Mouse (Mus musculus): ENCODE measurements at regions not wholly inside any gene's neighbourhood (a gene's known extent, or its start where the extent isn't known, plus 50 kb on each side); places are given as distances from the start of the nearest gene placed in this dataset.
A peak's percentile ranks its signal among the peaks of the same experiment; 100 is the strongest.

- no peak for DNase-seq
These were observed 468.7 kb upstream of the Vstm2b start for GRCm38 (mm10) chr7:40429416-40429815.

- no peak for DNase-seq
These were observed 464.2 kb upstream of the Vstm2b start for GRCm38 (mm10) chr7:40433906-40434305.

- no peak for DNase-seq
These were observed 457.0 kb upstream of the Vstm2b start for GRCm38 (mm10) chr7:40441128-40441527.

GRCm38 (mm10) chr7:40441786-40442185 lies 456.3 kb upstream of the Vstm2b start:
- no peak for DNase-seq

GRCm38 (mm10) chr7:40466382-40466781 lies 431.7 kb upstream of the Vstm2b start:
- DNase-seq = no peak

- DNase-seq = no peak
These were observed 410.9 kb upstream of the Vstm2b start for GRCm38 (mm10) chr7:40487256-40487655.

- no peak for DNase-seq
These were observed 375.3 kb upstream of the Vstm2b start for GRCm38 (mm10) chr7:40522703-40523267.

- peak; percentile 3 for DNase-seq
These were observed 361.5 kb upstream of the Vstm2b start for GRCm38 (mm10) chr7:40536601-40537000.

- DNase-seq = no peak
These were observed 360.5 kb upstream of the Vstm2b start for GRCm38 (mm10) chr7:40537621-40538020.

- DNase-seq = no peak
These were observed 358.3 kb upstream of the Vstm2b start for GRCm38 (mm10) chr7:40539789-40540188.

- DNase-seq = no peak
These were observed 356.8 kb upstream of the Vstm2b start for GRCm38 (mm10) chr7:40541283-40541682.

- no peak for DNase-seq
These were observed 334.5 kb upstream of the Vstm2b start for GRCm38 (mm10) chr7:40563447-40564118.

- no peak for DNase-seq
These were observed 322.2 kb upstream of the Vstm2b start for GRCm38 (mm10) chr7:40575971-40576370.

GRCm38 (mm10) chr7:40577365-40577764 lies 320.8 kb upstream of the Vstm2b start:
- no peak for DNase-seq

- no peak for DNase-seq
These were observed 277.4 kb upstream of the Vstm2b start for GRCm38 (mm10) chr7:40620761-40621160.

- DNase-seq = peak; percentile 3
These were observed 275.3 kb upstream of the Vstm2b start for GRCm38 (mm10) chr7:40622811-40623210.

GRCm38 (mm10) chr7:40623286-40623685 lies 274.8 kb upstream of the Vstm2b start:
- DNase-seq = no peak

GRCm38 (mm10) chr7:40636369-40636768 lies 261.8 kb upstream of the Vstm2b start:
- DNase-seq = no peak

- DNase-seq = no peak
These were observed 243.1 kb upstream of the Vstm2b start for GRCm38 (mm10) chr7:40654982-40655381.

- no peak for DNase-seq
These were observed 242.7 kb upstream of the Vstm2b start for GRCm38 (mm10) chr7:40655391-40655790.

- DNase-seq = peak; percentile 24
These were observed 238.5 kb upstream of the Vstm2b start for GRCm38 (mm10) chr7:40659662-40660061.

GRCm38 (mm10) chr7:40663781-40664180 lies 234.3 kb upstream of the Vstm2b start:
- no peak for DNase-seq

GRCm38 (mm10) chr7:40666625-40667024 lies 231.5 kb upstream of the Vstm2b start:
- no peak for DNase-seq

- DNase-seq = no peak
These were observed 227.7 kb upstream of the Vstm2b start for GRCm38 (mm10) chr7:40670401-40670800.

- no peak for DNase-seq
These were observed 227.1 kb upstream of the Vstm2b start for GRCm38 (mm10) chr7:40671068-40671467.
